Mouse (Mus musculus) heart, adult 2 months (tissue): Measurements from ENCODE around the gene Slc25a19.

ENCODE experiments used
- CTCF ChIP-seq: fragments of 200-600 bp; IDR thresholded peaks from 2 replicates; pipeline ENCODE4 v1.8.1; 2022; ENCODE audit warnings: antibody characterized with exemption, mild to moderate bottlenecking, moderate library complexity
- POLR2A ChIP-seq: fragments of 200-500 bp; IDR thresholded peaks from 2 replicates; pipeline ENCODE4 v1.6.1; 2011; ENCODE audit warnings: mild to moderate bottlenecking, low read depth, low read length, control low read depth; ENCODE audit not compliant: insufficient read depth

GRCm38 (mm10) chr11:115609576-115609975 is 18.5 kb downstream of the Slc25a19 start:
- TF ChIP-seq CTCF (no peak), POLR2A (no peak)
